Mouse (Mus musculus): Measurements from ENCODE around the gene Mecom. TPM values are rescaled to one million over a fixed set of nuclear protein-coding genes. Genes with fewer than 3 reads are reported as not detected.

The Mecom gene
- polyA plus RNA-seq, 1 experiment from 2014 or later: 2.4 TPM

DNA sequence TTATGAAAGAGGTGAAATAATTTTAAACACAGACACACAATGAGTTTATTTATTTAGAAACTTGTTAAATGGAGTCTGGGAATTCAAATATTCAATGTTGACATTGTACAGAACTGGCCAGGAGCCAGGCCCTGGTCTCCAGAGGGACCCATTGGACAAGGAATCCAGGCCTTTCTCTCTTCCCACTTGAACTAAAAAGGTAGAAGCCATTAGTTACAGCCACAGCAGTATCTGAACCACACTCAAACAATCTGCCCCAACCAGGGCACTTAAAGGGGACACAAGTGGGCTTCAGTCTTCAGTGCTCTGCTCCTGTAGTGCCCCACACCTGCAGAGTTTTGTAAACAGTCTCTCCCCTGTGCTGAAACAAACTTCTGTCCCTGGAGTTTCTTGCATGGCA lies 44.0 kb downstream of the Mecom start:
- H3K4me1 ChIP-seq: peaks cover 30% of the 10 kb centered on the region
- no peaks in the 10 kb centered on the region for H3K9me3 ChIP-seq
- H3K36me3 ChIP-seq: no peaks in the 10 kb centered on the region
- ATAC-seq (replicated peaks): no peak
- peaks cover 34% of the 10 kb centered on the region for H3K27me3 ChIP-seq
- H3K4me2 ChIP-seq (replicated peaks): no peak overlapping the region
- H3K4me3 ChIP-seq: no peak overlapping the region
- no peak overlapping the region for H3K9ac ChIP-seq (replicated peaks)
- H3K27ac ChIP-seq (replicated peaks): no peak overlapping the region

DNA sequence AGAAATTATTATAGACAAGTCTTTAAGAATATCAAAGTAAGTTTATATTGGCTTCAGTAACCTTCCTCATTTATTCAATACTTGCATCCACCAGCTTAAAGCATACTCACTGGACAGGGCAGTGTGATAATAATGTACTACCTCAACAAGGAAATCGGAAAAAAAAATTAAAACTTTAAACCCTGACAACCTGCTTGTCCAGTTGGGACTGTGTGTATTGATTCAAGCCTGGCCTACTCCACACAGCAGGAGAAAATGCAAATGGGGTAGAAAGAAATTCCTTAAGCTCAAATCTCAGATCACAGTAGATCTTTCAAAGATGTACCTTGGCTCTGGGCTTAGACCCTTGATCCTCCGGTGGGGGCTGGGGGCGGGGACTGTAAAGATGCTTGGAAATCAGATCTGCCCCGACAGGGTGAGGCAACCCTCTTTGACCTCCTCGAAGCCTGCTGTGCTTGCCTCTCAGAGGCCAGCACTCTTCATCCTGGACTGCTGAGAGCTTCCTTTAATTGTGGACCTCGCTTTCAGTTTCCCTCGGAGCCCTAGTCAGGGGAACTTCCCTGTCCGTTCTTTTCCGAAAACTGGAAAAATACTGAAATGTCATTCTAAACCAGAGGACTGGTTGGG lies 49.5 kb downstream of the Mecom start:
- peaks cover 4% of the 10 kb centered on the region; the same call in 1 of the 2 replicates for H3K9me3 ChIP-seq
- no peaks in the 10 kb centered on the region for H3K27me3 ChIP-seq
- H3K9ac ChIP-seq (replicated peaks): no peak overlapping the region
- H3K4me3 ChIP-seq: no peak overlapping the region
- H3K36me3 ChIP-seq: no peaks in the 10 kb centered on the region
- ATAC-seq (replicated peaks): no peak
- WGBS: 28% methylated on average over 9 of the region's 9 CpGs
- H3K27ac ChIP-seq (replicated peaks): no peak overlapping the region
- no peak overlapping the region for H3K4me2 ChIP-seq (replicated peaks)
- H3K4me1 ChIP-seq: no peaks in the 10 kb centered on the region

DNA sequence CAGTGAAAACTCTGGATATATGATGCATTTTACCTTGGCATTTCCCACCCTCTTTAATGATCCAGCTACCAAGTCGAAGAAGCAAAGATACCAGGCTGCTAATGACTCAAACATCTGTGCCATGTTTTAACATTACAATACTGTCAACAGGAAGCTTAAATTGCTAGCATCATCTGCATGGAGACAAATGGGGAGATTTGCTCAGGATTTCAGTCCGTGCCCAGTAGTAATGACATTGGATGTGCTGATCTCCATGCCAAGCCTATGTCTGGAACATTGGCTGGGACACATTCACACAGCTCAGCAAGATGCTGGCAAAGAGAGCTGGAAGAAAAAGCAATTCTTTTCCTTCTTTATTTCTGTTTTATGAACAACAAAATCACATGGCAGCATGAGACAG lies 53.4 kb downstream of the Mecom start:
- Histone ChIP-seq H3K27ac (replicated peaks) (no peak overlapping the region), H3K9ac (replicated peaks) (no peak overlapping the region), H3K9me3 (peaks cover 11% of the 10 kb centered on the region; the same call in 1 of the 2 replicates), H3K4me3 (no peak overlapping the region), H3K27me3 (no peaks in the 10 kb centered on the region), H3K36me3 (no peaks in the 10 kb centered on the region), H3K4me2 (replicated peaks) (no peak overlapping the region), H3K4me1 (no peaks in the 10 kb centered on the region)
- ATAC-seq (replicated peaks): no peak
- WGBS: 73% methylated on average over 2 of the region's 2 CpGs

DNA sequence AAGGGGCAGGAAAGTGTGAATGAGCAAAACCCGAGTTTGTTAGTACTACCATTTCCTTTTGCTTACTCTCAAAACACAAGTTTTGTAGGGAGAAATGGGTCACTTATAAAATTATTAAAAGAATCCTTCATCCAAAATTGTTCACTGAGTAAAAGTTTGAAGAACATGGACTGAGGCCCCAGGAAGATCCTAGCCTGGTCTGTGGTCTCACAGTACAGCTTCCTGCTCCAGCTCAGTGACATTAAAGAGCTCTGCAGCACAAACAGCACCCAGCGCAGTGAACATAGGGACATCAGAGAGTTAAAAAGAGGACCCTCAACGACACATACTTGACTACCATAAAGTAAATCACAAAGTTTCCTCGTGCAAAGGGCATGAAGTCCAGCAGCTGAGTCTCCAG lies 59.0 kb downstream of the Mecom start:
- Histone ChIP-seq H3K4me1 (no peaks in the 10 kb centered on the region), H3K4me2 (replicated peaks) (no peak overlapping the region), H3K9ac (replicated peaks) (no peak overlapping the region), H3K9me3 (peaks cover 11% of the 10 kb centered on the region; the same call in 1 of the 2 replicates), H3K27me3 (no peaks in the 10 kb centered on the region), H3K27ac (replicated peaks) (no peak overlapping the region), H3K36me3 (no peaks in the 10 kb centered on the region), H3K4me3 (no peak overlapping the region)
- WGBS: 69% methylated on average over 4 of the region's 4 CpGs
- no peak for ATAC-seq (replicated peaks)

DNA sequence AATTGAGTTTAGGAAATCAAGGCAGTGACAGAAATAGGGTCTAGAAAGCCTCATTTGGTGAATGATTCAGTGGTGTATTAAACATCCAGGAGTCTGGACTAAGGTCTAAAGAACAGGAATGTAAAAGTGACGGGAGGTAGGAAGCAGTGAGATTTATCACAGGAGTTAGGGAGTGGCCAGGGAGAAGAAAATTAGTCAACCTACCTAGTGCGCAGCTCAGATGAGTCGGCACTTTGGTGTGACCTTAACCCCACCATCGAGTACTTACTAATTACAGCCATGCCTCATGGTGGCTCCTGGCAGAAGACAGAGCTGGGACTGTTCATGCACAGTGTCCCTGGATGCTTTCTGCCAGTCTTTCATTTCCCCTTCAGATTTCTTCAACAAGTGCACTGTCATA lies 61.4 kb downstream of the Mecom start:
- Histone ChIP-seq H3K27ac (replicated peaks) (no peak overlapping the region), H3K9ac (replicated peaks) (no peak overlapping the region), H3K4me2 (replicated peaks) (no peak overlapping the region), H3K36me3 (no peaks in the 10 kb centered on the region), H3K27me3 (no peaks in the 10 kb centered on the region), H3K4me3 (no peak overlapping the region), H3K9me3 (no peaks in the 10 kb centered on the region), H3K4me1 (no peaks in the 10 kb centered on the region)
- WGBS: 93% methylated on average over 4 of the region's 4 CpGs
- no peak for ATAC-seq (replicated peaks)

DNA sequence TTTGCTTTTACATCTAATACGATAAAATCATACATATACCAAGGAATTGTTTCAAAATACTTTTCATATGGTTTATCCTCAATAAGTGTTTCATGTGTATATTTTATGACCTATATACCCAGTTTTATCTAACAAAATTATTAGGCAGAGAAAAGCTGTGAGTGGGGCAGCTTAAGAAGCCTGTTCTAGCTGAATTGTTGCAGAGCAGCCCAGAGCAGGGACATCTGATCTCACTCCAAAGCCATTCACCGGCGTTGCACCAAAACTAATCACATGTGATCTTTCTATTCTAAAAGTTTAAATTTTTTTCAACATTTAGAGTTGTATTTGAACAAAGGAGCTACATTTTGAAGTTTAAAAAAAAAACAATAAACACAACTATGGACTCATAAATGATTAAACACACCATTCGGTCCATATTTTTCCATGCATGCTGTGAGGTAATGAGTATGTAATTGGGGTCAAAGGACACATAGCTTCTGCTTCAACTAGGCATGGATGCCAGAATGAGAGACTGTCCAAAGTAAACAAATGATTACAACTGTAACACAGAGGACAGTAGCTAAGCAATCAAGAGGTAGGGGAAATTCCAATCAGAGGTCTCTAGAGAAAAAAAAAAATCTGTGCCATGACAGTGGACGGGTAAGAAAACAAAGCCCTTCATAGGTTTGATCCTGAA lies 64.7 kb downstream of the Mecom start:
- no peak overlapping the region for H3K4me3 ChIP-seq
- no peaks in the 10 kb centered on the region for H3K4me1 ChIP-seq
- H3K27ac ChIP-seq (replicated peaks): no peak overlapping the region
- no peak for ATAC-seq (replicated peaks)
- H3K27me3 ChIP-seq: no peaks in the 10 kb centered on the region
- H3K9ac ChIP-seq (replicated peaks): no peak overlapping the region
- H3K9me3 ChIP-seq: no peaks in the 10 kb centered on the region
- H3K36me3 ChIP-seq: no peaks in the 10 kb centered on the region
- WGBS: 10% methylated on average over 5 of the region's 5 CpGs
- H3K4me2 ChIP-seq (replicated peaks): no peak overlapping the region

DNA sequence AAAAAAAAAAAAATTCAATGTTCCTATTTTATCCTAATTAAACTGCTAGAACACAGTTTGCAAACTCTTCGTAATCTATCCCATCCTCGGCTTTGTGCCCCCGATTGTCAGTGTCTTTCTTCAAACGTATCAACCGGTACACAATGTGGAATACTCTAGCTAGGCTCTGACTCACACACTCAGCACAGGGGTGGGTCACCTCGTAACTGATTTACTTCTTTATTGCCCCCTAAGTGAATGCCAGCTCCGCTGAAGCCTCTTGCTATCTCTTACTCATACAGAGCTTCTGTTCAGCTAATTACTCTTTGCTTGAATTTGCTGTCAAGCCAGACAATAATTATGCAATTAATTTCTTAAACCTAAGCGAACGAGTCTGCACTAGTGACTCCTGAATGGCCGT lies 66.1 kb downstream of the Mecom start:
- H3K27ac ChIP-seq (replicated peaks): no peak overlapping the region
- no peak overlapping the region for H3K9ac ChIP-seq (replicated peaks)
- H3K9me3 ChIP-seq: no peaks in the 10 kb centered on the region
- H3K4me3 ChIP-seq: no peak overlapping the region
- H3K4me1 ChIP-seq: no peaks in the 10 kb centered on the region
- no peaks in the 10 kb centered on the region for H3K36me3 ChIP-seq
- ATAC-seq (replicated peaks): no peak
- no peak overlapping the region for H3K4me2 ChIP-seq (replicated peaks)
- 56% methylated on average over 10 of the region's 10 CpGs for WGBS
- no peaks in the 10 kb centered on the region for H3K27me3 ChIP-seq

DNA sequence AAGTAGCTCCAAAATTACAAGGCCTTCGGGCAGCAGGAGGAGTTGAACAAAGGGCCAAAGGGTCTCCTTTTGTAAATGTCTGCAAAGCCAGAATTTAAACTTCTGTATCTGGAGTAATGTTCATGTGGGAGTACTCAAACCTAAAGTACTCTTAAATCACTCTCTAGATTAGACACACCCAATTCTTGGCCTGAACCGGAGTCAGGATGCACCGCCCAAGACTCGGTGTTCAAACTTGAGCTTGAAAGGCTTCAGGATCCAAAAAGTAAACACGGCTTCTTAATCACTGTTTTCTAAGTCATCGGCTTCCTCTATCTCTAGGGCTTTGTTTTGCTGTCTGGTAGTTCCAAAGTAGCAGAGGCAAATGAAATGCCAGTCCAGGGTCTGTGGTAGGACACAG lies 67.3 kb downstream of the Mecom start:
- Histone ChIP-seq H3K9me3 (no peaks in the 10 kb centered on the region), H3K27ac (replicated peaks) (no peak overlapping the region), H3K9ac (replicated peaks) (no peak overlapping the region), H3K4me3 (no peak overlapping the region), H3K4me1 (no peaks in the 10 kb centered on the region), H3K4me2 (replicated peaks) (no peak overlapping the region), H3K27me3 (no peaks in the 10 kb centered on the region), H3K36me3 (no peaks in the 10 kb centered on the region)
- 83% methylated on average over 6 of the region's 6 CpGs for WGBS
- ATAC-seq (replicated peaks): no peak

DNA sequence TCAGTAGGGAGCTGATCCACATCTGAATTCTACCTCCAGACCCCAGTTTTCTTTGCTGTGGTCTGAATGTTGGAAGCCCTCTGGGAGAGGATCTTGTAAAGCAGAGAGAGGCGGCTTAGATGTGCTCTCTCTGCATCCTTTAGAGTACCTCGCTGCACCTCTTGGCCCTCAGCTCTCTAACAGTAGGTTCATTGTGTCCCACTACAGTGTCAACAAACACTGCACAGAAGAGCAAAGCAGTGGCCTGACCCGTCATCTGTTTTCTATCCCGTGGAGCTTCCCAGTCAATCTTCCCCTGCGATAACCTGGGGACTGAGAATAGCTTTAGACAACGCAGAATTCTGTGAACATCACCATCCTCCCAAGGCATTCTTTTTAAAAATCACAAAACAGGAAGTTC lies 69.6 kb downstream of the Mecom start:
- H3K4me1 ChIP-seq: no peaks in the 10 kb centered on the region
- H3K9ac ChIP-seq (replicated peaks): no peak overlapping the region
- 61% methylated on average over 6 of the region's 6 CpGs for WGBS
- H3K9me3 ChIP-seq: no peaks in the 10 kb centered on the region
- H3K4me3 ChIP-seq: no peak overlapping the region
- H3K27me3 ChIP-seq: no peaks in the 10 kb centered on the region
- no peak overlapping the region for H3K27ac ChIP-seq (replicated peaks)
- ATAC-seq (replicated peaks): no peak
- no peak overlapping the region for H3K4me2 ChIP-seq (replicated peaks)
- no peaks in the 10 kb centered on the region for H3K36me3 ChIP-seq

DNA sequence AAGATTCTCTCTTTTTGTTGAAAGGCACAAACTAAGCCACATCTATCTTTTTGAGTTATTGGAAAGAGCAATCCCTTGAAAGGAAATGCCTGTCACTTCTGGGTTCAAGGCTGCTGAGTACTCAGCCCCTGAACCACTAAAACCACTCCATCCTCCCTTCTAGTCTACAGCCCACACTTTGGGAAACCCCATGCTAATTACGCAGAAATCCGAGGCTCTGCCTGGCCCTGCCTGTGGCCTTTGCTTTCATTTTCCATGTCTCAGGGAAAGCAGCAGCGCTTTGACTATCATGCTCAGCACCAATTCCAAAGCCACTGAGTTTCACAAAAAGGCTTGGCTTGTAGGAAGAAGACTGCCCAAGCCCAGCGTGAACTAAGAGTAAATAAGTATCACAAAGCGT lies 70.8 kb downstream of the Mecom start:
- no peaks in the 10 kb centered on the region for H3K27me3 ChIP-seq
- H3K4me1 ChIP-seq: no peaks in the 10 kb centered on the region
- 51% methylated on average over 5 of the region's 5 CpGs for whole genome bisulfite sequencing
- ATAC-seq (replicated peaks): no peak
- no peak overlapping the region for H3K4me3 ChIP-seq
- no peaks in the 10 kb centered on the region for H3K36me3 ChIP-seq
- no peak overlapping the region for H3K9ac ChIP-seq (replicated peaks)
- H3K4me2 ChIP-seq (replicated peaks): no peak overlapping the region
- no peak overlapping the region for H3K27ac ChIP-seq (replicated peaks)
- H3K9me3 ChIP-seq: no peaks in the 10 kb centered on the region

DNA sequence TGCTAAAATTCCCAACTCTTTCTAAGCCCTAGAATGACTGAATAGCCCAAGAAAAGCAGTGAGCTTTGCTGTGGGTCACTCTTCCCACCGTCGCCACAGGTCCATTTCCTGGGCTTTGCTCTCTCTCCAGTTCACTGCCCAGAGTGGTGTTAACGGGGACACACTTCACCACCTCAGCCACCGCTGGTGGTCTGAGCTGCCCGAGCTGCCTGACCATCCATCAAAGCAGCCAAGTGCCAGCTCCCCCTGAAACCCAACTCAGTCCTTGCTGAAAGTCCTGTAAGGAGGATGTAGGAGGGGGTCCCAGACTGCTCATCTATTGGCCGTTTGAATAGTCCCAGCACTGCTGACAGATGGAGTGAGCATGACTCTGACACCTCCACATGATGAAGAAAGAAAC lies 72.2 kb downstream of the Mecom start:
- H3K4me1 ChIP-seq: no peaks in the 10 kb centered on the region
- ATAC-seq (replicated peaks): no peak
- 66% methylated on average over 6 of the region's 6 CpGs for WGBS

DNA sequence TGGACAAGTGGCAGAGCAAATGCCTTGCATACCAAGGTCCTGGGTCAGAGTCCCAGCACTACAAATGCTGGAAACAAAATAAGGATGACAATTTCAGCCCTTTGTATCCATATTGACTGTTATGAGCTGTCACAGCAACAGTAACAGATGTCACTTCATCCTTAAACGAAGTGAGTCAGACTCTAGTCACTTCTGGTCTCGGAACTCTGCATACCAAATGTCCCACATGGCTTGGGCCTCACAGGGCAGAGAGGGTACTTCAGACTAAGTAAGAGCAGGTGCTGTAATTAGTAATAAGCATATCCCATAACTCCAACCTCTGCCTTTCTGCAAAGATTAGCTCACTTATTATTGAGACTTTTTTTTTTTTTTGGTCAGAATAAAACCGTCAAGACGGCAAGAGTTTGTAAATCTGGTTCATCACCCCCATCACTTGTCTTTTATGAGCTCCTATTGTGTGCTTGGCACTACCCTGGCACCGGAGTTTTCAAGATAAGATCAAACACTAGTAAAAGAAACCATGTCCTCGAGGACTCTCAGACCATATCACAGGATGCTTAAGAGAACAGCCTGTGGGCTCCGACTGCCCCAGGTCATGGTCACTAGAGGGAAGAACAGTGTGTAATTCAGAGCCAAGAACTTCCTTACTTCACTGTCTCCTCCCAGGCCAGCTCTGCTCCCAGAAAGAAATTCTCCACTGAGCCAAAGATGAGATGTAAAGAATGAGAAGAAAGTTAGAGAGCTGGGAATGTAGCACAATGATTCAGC lies 79.6 kb downstream of the Mecom start:
- no peak overlapping the region for H3K4me2 ChIP-seq (replicated peaks)
- no peak for ATAC-seq (replicated peaks)
- 77% methylated on average over 7 of the region's 7 CpGs for WGBS

More for the DNA sequence above, 72.2 kb downstream of the Mecom start:
- Histone ChIP-seq H3K4me3 (no peak overlapping the region), H3K27me3 (no peaks in the 10 kb centered on the region), H3K4me2 (replicated peaks) (no peak overlapping the region), H3K36me3 (no peaks in the 10 kb centered on the region), H3K27ac (replicated peaks) (no peak overlapping the region), H3K9me3 (no peaks in the 10 kb centered on the region), H3K9ac (replicated peaks) (no peak overlapping the region)

More for the DNA sequence above, 79.6 kb downstream of the Mecom start:
- no peaks in the 10 kb centered on the region for H3K27me3 ChIP-seq
- H3K4me3 ChIP-seq: no peak overlapping the region
- no peaks in the 10 kb centered on the region for H3K9me3 ChIP-seq
- H3K4me1 ChIP-seq: no peaks in the 10 kb centered on the region
- H3K9ac ChIP-seq (replicated peaks): no peak overlapping the region
- no peaks in the 10 kb centered on the region for H3K36me3 ChIP-seq
- no peak overlapping the region for H3K27ac ChIP-seq (replicated peaks)
